Mouse (Mus musculus): ENCODE results near the gene Stac2. TPM values are rescaled to one million over a fixed set of nuclear protein-coding genes. Genes with fewer than 3 reads are reported as not detected.

The Stac2 gene
- total RNA-seq, 4 experiments from 2014 or later: 47.7 to 56.4 (median 52.4) TPM

DNA sequence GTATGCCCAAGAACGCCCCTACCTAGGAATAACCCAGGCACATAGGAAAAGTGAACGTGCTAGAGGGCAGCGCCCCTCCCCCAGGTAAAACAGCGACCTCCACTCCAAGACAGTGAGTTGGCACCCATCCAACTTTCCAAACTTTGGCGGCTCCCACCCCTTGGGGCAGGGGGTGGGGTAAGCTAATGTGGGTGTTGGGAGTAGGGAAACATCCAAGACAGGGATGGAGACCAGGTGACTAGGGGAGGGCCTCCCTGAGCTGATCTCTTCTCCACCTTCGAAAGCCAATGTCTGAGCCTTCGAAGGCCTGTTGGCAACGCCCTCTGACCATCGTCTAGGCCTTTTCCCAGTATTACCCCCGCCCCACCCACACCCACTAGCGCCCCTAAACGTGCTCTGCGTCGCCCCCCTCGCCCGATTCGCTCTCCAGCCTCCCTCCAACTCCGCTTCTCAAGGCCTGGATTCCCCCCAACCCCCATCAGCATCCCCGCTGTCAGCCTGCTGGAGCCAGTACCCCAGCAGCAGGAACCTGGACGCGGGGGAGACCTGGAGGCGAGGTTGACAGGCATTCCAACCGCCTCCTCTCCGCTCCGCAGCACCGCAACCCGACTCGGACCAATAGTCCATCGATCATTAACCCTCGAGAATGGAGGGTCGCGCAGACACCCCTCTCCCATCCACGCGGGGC is 31.6 kb downstream of the Stac2 start:
- DNase-seq (ENCODE audit: low spot score in 2 of 2): no peak

DNA sequence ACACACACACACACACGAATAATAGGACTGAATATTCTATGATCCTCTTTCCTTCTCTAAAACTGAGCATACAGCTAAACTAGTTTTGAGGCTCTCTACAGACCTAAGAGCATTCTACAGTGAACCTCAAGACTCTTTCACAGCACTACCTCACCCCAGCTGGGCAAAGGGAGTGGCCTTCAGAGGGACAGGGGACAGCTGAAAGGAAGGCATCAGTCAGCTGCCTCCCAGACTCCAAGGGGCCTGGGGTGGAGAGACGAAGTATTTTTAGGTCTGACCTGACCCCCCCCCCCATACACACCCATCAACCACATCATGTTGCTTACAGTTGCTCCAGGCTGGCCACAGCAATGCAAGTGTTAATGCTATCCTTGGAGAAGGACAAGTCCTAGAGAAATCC is 32.1 kb downstream of the Stac2 start:
- DNase-seq (ENCODE audit: low spot score in 2 of 2): no peak

DNA sequence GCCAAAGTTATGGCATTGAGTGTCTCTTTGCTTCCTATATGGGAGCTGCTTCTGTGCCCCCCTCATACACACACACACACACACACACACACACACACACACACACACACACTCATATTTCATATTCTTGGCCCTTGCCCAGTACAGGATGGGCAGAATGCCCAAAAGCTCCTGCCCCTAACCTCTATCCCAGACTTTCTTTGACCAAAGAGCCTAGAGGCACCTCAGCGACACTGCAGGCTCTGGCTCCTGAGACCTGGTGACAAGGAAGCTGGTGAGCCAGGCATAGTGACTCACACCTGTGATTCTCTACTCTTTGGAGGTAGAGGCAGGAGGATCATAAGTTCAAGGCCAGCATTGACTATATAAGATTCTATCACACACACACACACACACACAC is 32.6 kb downstream of the Stac2 start:
- DNase-seq (ENCODE audit: low spot score in 2 of 2): no peak

DNA sequence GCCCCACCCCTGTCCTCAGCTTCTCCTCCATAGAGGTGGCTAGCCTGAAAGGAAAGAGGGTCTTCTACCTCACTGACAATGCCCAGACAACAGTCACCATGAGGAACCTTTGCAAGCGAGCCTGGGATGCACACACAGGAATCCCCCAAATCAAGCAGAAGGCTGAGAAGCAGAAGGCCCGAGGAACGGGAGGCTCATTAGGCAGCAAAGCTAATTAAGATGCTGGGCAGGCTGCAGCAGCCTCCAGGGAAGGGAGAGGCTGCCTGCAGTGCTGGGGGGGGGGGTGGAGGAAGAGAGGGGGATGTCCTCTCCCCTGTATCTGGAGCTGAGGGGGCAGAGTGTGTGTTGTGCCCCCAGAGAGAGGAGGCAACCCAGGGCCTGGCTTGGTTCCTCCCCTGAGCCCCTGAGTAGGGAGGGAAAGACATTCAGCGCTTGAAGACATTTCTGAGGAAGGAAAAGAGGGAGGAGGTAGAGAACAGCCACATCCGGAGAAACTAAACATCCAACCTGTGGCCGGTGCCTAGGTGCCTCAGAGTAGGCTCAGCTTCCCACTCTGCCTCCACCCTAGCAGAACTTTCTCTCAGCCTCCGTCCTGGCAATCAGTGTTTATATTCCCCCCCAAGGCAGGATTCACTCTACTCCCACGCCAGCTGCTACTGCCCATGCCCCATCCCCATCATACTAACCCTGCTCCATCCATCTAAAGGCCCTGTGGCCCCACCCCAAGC is 33.2 kb downstream of the Stac2 start:
- DNase-seq (ENCODE audit: low spot score in 2 of 2): peak in 1 of 2 experiments; percentile 48

DNA sequence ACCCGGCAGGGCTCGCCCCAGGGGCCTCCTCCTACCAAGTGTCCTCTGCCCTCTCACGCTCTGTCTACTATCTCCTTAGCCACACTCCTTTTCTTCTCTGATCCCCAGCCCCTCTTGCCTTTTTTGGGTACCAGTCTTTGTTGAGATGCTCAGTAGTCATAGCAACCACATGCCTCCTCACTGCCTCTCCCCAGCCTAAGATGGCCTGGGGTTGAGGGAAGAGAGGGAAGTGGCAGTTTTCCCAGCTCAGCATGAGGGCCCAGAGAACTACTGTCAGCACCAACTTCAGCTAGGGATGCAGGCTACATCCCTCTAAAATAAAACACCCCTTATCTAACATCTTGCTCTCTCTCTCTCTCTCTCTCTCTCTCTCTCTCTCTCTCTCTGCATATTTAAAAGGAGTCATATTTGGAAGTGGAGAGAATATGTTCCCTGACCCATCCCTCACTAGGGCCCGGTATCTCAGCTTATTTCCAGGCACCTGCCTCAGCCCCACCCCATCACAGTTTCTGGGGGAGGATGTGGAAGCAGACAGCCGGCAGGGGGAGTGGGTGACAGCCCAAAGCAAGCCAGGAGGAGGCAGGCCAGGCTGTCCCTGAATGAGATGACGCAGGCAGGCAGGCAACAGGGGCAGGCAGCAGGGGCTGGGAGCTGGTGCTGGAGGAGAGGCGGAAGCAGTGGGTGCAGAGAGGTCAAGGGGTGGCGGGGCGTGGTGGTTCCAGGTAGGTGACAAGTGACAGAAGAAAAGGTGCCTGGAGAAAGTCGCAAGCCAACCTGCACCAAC is 34.2 kb downstream of the Stac2 start:
- DNase-seq (ENCODE audit: low spot score in 2 of 2): peak; percentile 73 to 80

DNA sequence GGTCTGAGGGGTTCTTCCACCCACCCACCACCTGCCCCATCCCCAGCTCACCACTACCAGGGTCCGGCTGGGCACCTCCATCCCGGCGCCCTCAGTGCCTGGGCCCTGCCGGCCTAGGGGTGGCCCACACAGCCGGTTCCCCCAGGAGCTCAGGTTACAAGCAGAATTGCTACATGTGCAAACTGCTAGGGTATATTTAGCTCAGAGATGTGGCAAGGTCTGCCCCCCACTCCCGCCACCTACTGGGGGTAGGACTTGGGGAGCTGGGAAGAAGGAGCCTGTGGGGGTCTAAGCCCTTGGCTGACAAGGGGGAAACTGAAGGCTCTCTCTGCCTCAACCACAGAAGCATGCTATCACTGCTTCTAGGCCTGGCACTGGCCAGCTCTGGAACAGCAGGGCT is 35.0 kb downstream of the Stac2 start:
- no peak for DNase-seq (ENCODE audit: low spot score in 2 of 2)

DNA sequence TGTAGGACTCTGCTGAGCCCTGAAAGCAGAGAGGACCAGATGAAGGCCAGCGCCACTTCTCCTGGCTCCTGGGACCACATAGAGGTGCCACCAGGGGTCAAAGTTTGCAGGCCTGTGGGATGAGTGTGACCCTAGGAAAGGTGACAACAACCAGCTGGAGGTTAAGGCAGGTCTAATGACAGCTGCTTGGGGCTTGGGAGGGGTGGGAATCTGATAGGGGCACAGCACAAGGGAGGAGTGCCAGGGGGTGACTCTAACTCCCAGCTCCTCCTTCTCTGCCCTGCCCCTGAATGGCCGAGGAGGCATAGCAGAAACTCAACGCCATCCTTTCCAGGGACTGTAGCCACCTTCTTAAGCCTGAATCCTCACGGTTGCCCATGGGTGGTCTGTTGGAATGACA is 36.4 kb downstream of the Stac2 start:
- no peak for DNase-seq (ENCODE audit: low spot score in 2 of 2)

DNA sequence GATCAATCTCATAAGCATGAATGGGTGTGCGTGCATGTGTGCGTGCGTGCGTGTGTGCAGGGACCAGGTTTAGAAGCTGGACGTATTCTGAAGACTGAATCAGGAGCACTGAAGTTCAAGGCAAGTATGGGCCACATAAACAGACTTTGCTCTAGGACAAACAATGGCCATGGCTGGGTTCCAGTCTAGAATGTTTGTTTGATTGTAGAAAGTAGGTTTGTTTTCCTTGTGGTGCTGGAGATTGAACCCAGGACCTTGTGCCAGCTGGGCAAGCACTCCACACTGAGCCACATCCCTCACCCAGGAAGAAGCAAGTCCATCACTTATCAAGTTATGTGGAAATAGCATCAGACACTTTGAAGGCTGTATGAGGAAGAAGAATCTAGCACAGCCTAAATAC is 37.1 kb downstream of the Stac2 start:
- no peak for DNase-seq (ENCODE audit: low spot score in 2 of 2)

DNA sequence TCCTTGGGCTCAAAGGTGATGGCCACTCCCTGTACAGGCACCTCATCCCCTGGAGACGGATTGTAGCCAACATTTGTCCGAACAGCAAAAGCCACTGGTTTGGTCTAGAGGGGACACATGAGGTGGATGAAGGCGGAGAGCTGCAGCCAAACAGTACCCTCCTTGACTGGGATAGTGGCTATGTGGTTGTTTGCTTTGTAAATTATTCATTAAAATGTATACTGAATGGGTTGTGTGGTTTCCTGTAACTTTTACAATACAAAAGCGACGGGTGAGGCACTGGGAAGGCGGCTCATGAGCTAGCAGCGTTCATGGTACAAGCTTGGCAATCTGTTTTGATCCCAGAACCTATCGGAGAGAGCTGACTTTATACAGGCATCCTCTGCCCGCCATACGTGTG is 40.4 kb downstream of the Stac2 start:
- no peak for DNase-seq (ENCODE audit: low spot score in 2 of 2)

DNA sequence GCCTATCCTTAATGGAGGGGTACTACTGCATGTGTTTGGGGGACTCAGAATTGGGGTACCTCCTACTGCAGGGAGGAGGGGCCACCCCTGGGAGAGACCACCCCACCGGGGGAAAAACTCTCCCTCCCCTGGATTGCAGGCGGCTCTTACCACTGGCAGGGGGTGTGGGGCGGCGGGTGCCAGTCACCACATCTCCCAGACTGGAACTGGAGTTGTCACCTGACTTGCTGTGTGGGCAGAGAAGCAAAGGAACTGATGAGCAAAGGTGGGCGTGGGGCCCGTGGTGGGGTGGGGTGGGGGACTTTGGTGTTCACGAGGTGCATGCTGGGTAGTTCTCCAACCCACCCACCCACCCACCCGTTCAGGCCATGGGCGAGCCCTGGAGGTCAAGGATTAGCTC is 41.5 kb downstream of the Stac2 start:
- DNase-seq (ENCODE audit: low spot score in 2 of 2): no peak

DNA sequence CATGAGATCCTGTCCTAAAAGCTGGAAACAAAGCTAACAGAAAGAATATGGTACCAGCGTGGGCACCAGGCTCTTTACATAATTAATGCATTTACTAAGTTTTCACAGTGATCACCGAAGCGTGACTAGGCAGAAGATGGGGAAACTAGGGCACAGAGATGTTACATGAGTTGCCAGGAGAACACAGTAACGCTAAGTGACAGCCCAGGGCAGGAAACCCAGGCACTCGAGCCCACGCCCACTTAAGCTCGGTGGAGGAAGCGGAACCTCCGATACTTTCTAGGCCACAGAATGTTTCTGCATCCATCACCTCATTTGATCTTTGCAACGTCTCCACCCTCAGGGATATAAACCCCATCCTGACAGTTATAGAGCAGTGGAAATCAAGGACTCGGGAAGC is 45.2 kb downstream of the Stac2 start:
- no peak for DNase-seq (ENCODE audit: low spot score in 2 of 2)

DNA sequence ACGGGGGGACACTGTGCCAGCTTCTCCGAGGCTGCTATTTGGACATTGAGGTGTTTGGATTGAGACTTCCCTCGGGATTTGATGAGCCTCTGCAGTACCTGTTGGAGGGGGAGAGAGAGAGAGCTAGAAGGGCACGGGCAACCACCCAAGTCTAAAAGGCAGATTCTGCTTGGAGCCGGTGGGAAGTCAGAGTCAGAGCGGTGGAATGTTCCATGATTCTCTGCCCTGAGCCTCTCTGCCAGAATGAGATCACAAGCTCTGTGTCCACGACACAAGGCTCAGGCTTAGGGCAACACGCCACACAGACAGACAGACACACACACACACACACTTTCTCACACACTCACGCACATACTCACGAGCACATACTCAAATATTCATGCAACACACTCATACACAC is 47.6 kb downstream of the Stac2 start:
- no peak for DNase-seq (ENCODE audit: low spot score in 2 of 2)

DNA sequence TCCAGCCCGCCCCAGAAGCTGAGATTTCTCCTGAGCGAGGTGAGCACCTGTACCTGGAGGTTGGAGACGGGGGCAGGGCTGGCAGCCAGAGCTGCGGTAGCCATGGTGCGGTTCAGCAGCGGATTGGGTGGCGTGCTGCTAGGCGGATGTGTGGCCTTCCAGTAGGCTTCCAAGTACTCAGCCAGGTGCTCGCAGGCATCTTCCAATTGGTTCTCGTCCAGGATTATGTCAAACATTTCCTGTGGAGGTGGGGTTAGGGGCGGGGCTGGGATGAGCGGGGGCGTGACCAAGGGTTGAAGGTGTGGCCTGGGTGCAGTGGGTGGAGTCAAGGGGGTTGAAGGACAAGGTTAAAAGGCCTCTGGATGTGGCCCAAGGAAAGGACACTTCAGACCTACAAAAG is 48.2 kb downstream of the Stac2 start:
- no peak for DNase-seq (ENCODE audit: low spot score in 2 of 2)

DNA sequence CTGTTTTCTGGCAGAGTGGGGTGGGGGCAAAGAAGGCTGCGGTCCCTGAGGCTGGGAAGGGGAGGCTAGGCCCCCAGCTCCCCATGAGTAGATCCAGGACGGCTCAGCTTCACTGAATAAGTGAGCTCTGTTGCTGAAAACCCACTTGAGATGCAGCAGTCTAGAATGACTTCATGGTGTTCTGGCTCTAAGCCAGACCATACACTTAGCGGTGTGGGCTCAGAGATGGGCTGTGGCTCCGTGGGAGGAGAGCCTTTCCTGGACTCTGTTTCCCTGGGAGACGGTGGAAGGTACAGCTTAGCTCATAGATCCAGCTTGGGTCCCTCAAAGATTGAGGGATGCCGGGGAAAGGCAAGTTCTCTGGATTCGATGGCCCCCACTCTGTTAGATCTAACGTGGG is 49.1 kb downstream of the Stac2 start:
- no peak for DNase-seq (ENCODE audit: low spot score in 2 of 2)

DNA sequence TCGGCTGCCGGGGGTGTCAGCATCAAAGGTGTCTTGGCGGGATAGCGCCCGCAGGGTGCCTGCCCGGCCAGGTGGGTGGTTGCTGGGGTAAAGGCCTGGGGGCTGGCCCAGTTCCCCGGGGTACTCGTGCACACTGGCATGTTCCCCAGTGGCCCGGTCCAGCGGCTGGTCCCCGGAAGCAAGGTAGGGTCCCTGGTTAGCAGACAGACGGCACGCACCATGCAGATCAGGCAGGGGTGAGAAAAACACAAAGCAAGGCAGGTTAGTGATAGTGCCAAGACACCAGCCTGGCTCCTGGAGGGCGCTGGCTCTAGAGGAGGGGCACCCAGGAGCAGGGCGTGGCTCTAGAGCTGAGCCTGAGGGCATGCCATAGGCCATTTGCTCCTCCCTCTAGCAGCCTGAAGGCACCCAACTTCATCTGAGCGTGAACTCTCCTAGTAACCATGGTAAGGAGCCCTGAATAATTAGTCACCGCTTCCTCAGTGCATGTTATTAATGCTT is 50.0 kb downstream of the Stac2 start:
- no peak for DNase-seq (ENCODE audit: low spot score in 2 of 2)

DNA sequence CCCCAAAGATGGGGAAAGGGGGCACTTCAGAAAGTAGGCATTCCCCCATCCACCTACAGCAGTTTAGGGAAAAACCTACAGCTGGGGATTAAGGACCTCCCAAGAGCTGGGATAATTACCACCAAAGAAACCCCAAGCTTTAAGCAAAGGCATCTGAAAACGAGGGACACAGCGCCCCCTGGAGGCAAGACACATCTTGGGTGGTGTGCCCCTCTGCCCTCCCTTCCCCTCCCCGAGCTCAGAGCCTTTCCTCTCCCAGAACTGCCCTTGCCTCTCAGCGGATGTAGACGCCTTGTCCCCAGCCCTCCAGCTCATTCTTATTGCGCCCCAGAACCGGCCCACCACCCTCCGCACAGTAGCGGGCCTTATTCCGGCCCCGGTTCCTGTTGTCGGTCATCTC is 50.6 kb downstream of the Stac2 start:
- no peak for DNase-seq (ENCODE audit: low spot score in 2 of 2)

DNA sequence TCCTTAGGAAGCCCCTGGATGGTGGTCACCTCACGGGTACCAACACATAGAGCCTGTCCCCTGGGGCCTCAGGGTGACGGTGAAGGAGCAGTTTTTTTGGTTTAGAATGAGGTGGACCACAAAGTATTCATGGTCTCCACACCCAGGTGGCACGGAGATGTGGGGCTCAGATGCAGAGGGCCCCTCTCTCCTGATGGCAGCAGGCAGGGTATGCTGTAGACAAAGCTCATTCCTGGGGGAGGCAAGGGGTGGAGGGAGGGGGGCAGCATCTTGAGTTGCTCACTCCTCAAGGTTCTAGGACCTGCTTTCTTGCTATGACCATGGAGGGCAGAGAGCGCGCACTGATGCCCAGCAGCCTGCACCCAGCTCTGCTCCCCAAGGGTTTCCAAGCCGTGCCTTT is 51.3 kb downstream of the Stac2 start:
- DNase-seq (ENCODE audit: low spot score in 2 of 2): no peak

DNA sequence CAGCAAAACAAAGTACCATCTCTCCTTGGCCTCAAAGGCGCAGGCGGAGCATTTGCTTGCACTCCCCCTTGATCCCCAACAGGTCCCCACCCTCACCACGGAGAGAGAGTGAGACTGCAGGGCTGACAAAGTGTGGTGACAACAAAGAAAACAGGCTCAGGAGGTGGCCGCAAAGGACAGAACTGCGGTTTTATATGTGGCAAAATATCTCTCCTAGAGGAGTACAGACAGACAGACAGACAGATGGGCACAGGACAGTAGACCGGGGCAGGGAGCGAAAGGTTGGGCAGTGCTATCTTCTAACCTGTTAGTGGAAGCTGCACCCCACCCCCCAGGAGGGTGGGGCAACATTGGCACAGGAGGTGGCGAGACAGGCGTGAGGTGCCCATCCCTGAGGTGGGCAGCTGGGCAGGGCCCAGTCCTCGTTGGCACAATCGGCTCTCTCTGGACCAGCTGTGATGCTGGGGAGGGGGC is 51.9 kb downstream of the Stac2 start:
- no peak for DNase-seq (ENCODE audit: low spot score in 2 of 2)

DNA sequence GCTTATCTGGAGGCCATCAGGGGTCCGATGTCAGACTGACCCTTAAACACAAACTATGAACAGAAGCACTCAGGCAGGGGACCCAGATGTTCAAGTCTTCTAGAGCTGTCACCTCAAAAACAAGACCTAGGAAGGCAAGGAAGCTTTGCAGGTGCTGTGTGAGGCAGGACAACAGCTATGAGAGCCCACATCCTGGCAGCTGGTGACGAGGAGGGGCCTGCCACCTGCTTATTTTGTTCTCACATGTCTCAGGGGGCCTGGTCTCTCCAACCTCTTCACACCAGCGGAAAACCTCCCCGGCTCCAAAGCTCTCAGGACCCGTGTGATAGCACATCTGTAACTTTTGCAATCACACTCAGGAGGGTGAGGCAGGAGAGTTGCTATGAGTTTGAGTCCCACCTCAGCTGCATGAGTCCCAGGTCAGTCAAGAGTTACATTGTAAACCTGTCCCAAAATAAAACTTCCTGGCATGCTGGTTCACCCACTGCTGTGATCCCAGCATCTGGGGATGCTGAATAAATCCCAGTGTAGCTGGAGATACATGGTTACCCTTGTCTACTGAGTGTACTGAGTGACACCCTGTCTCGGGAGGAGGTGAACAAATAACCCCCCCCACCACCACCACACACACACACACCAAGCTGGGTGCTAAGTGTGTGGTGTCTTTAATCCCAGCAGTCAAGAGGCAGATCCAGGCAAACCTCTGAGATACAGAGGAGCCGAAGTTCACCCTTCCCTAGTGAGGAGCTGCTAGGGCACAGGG is 52.7 kb downstream of the Stac2 start:
- no peak for DNase-seq (ENCODE audit: low spot score in 2 of 2)

DNA sequence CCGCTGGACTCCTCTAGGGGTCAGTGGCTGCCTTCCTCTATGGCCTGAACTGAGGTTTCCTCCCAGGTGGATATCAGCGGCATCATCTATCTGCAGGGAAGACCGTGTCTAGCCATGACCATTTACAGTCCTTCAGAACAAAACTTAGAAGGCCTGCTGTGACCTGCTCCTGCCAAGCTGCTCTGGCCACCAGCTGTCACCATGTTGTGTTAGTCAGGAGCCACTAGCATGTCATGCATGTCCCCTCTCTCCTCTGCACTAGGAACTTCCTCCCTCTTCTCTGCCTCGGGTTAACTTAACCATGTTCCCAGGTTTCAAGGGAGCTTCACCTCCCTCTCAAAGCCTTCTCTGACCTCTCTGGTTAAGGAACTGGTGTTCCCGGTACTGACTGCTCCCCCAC is 53.5 kb downstream of the Stac2 start:
- no peak for DNase-seq (ENCODE audit: low spot score in 2 of 2)

DNA sequence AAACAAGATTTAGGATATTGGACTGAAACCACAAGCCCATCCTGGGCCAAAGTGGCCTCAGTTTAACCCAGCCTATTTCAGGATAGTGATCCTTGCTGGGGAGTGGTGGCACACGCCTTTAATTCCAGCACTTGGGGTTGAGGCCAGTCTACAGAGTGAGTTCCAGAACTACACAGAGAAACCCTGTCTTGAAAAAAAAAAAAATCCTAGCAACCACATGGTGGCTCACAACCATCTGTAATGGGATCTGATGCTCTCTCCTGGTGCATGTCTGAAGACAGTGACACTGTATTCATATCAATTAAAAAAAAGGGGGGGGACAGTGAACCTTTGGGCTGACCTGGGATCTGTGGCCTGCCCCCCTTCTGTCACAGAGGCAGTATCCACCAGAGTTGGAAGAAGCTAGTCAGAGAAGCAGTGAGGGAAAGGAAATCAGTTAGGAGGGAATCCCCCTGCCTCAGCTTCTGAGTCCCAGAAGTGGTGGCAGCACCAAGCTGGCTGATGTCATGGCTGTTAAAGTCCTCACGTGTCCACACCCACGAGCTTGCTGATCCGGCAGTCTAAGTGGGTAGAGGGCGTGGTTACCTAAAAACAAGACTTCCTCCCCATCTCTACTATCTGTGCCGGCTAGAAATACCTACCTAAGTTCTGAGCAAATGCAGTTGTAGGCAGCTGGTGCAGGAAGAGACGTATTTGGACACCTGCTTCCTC is 54.2 kb downstream of the Stac2 start:
- DNase-seq (ENCODE audit: low spot score in 2 of 2): no peak
